Mouse (Mus musculus) 3T3-L1 (cell line): ENCODE results near the gene Sh3rf1.

Experiments used
- DNase-seq: peaks from one replicate; pipeline ENCODE4 v3.0.0-alpha.2; 2015; ENCODE audit warnings: low read depth, low spot score

Gene Sh3rf1

GRCm38 (mm10) chr8:61420166-61420565 lies 196.5 kb downstream of the Sh3rf1 start:
- DNase-seq, result no peak

GRCm38 (mm10) chr8:61421606-61422005 lies 197.9 kb downstream of the Sh3rf1 start:
- no peak for DNase-seq

- no peak for DNase-seq
Observed at GRCm38 (mm10) chr8:61425125-61425524, 201.5 kb downstream of the Sh3rf1 start.

GRCm38 (mm10) chr8:61426072-61426471 lies 202.4 kb downstream of the Sh3rf1 start:
- no peak for DNase-seq

GRCm38 (mm10) chr8:61426671-61427070 lies 203.0 kb downstream of the Sh3rf1 start:
- no peak for DNase-seq

GRCm38 (mm10) chr8:61427916-61428681 lies 204.4 kb downstream of the Sh3rf1 start:
- no peak for DNase-seq

- no peak for DNase-seq
Observed at GRCm38 (mm10) chr8:61428821-61429482, 205.3 kb downstream of the Sh3rf1 start.

GRCm38 (mm10) chr8:61435481-61435880 lies 211.8 kb downstream of the Sh3rf1 start:
- no peak for DNase-seq

- DNase-seq, result no peak
Observed at GRCm38 (mm10) chr8:61436147-61436546, 212.5 kb downstream of the Sh3rf1 start.

- DNase-seq, result peak; percentile 10
Observed at GRCm38 (mm10) chr8:61436586-61437304, 213.1 kb downstream of the Sh3rf1 start.

- no peak for DNase-seq
Observed at GRCm38 (mm10) chr8:61437305-61437605, 213.6 kb downstream of the Sh3rf1 start.

GRCm38 (mm10) chr8:61442988-61443387 lies 219.3 kb downstream of the Sh3rf1 start:
- no peak for DNase-seq

- DNase-seq, result no peak
Observed at GRCm38 (mm10) chr8:61444358-61444757, 220.7 kb downstream of the Sh3rf1 start.
